Mouse (Mus musculus) embryonic facial prominence, embryonic 10.5 days (tissue): ENCODE measurements around the gene Cops2. TPM values are rescaled to one million over a fixed set of nuclear protein-coding genes. Genes with fewer than 3 reads are reported as not detected.
A peak's percentile ranks its signal among the peaks of the same experiment; 100 is the strongest.

ENCODE experiments used
- DNase-seq: peaks from one replicate; pipeline ENCODE4 v3.0.0-alpha.2; 2017; ENCODE audit warnings: low spot score
- H3K27ac ChIP-seq: fragments of 300-500 bp; sonication (generic); replicated peaks from 2 replicates; pipeline ENCODE4 v1.5.1; 2016; ENCODE audit warnings: mild to moderate bottlenecking
- H3K27me3 ChIP-seq: fragments of 300-500 bp; sonication (generic); replicated peaks from 2 replicates; pipeline ENCODE4 v1.6.1; 2016; ENCODE audit warnings: low read depth, mild to moderate bottlenecking; ENCODE audit not compliant: poor library complexity, severe bottlenecking
- H3K36me3 ChIP-seq: fragments of 300-500 bp; sonication (generic); replicated peaks from 2 replicates; pipeline ENCODE4 v1.6.1; 2016; ENCODE audit warnings: mild to moderate bottlenecking, moderate library complexity
- H3K4me1 ChIP-seq: fragments of 300-500 bp; sonication (generic); 2 replicates; pipeline ENCODE4 v1.6.1; 2016
- H3K4me3 ChIP-seq: fragments of 300-500 bp; sonication (generic); 2 replicates; pipeline ENCODE4 v1.5.1; 2016; ENCODE audit warnings: mild to moderate bottlenecking, moderate library complexity
- H3K9me3 ChIP-seq: fragments of 300-500 bp; sonication (generic); 2 replicates; pipeline ENCODE4 v1.6.1; 2016; ENCODE audit warnings: mild to moderate bottlenecking
- WGBS: fragments of 180-500 bp; shearing (Covaris S2); methylation state at CpG from one replicate; pipeline ENCODE4 v1.1.7; 2016; 5-methylcytosine and 5-hydroxymethylcytosine counted together
- polyA plus RNA-seq: library from polyadenylated mRNA; unstranded; fragments of >200 nt; fragmentation: Nextera tagmentation; extraction: Ambion mirVana; gene quantifications from 2 replicates; pipeline ENCODE4 v1.2.1, GENCODE M21; 2016

Gene Cops2
- 94.9 and 98.3 TPM in 2 replicates for polyA plus RNA-seq

- DNase-seq: peak; percentile 95
- no peaks in the 10 kb centered on the region for H3K36me3 ChIP-seq
- under 1% methylated on average over 54 of the region's 54 CpGs for WGBS
- H3K4me1 ChIP-seq: peaks cover 15% of the 10 kb centered on the region
- peak within 1 kb of the TSS; percentile 97 for H3K27ac ChIP-seq
- H3K27me3 ChIP-seq: no peaks in the 10 kb centered on the region
- H3K9me3 ChIP-seq: no peaks in the 10 kb centered on the region
- H3K4me3 ChIP-seq: peak within 1 kb of the TSS; percentile 100
Observed at GRCm38 (mm10) chr2:125858521-125859280, at the start of gene Cops2, which contains the start of gene Galk2. Cops2 (minus strand) TSS chr2:125859139. Galk2 (plus strand) TSS chr2:125859109.

- no peak for DNase-seq
- Histone ChIP-seq H3K27ac (no peak overlapping the region), H3K27me3 (no peaks in the 10 kb centered on the region), H3K4me1 (no peaks in the 10 kb centered on the region), H3K4me3 (no peak overlapping the region), H3K36me3 (peaks cover 4% of the 10 kb centered on the region; the same call in 1 of the 2 replicates), H3K9me3 (no peaks in the 10 kb centered on the region)
- 85% methylated on average over 4 of the region's 4 CpGs for WGBS
Observed at GRCm38 (mm10) chr2:125907580-125908255, 48.8 kb upstream of the Cops2 start.

- 83% methylated on average over 4 of the region's 4 CpGs for WGBS
- DNase-seq: no peak
Observed at GRCm38 (mm10) chr2:125906407-125907066, 47.6 kb upstream of the Cops2 start.

GRCm38 (mm10) chr2:125901426-125901825, 42.5 kb upstream of the Cops2 start:
- no peak overlapping the region for H3K27ac ChIP-seq
- no peaks in the 10 kb centered on the region for H3K9me3 ChIP-seq
- no peaks in the 10 kb centered on the region for H3K4me1 ChIP-seq
- DNase-seq: no peak
- H3K4me3 ChIP-seq: no peak overlapping the region
- H3K36me3 ChIP-seq: no peaks in the 10 kb centered on the region; the same call in 1 of the 2 replicates
- no peaks in the 10 kb centered on the region for H3K27me3 ChIP-seq
- WGBS: 92% methylated on average over 3 of the region's 3 CpGs

More at GRCm38 (mm10) chr2:125906407-125907066, 47.6 kb upstream of the Cops2 start:
- Histone ChIP-seq H3K9me3 (no peaks in the 10 kb centered on the region), H3K27me3 (no peaks in the 10 kb centered on the region), H3K4me3 (no peak overlapping the region), H3K27ac (no peak overlapping the region), H3K4me1 (no peaks in the 10 kb centered on the region), H3K36me3 (peaks cover 4% of the 10 kb centered on the region; the same call in 1 of the 2 replicates)

- Histone ChIP-seq H3K9me3 (no peaks in the 10 kb centered on the region), H3K27ac (no peak overlapping the region), H3K4me1 (no peaks in the 10 kb centered on the region), H3K27me3 (no peaks in the 10 kb centered on the region), H3K36me3 (no peaks in the 10 kb centered on the region; the same call in 1 of the 2 replicates), H3K4me3 (no peak overlapping the region)
- DNase-seq: no peak
- 84% methylated on average over 6 of the region's 6 CpGs for WGBS
Observed at GRCm38 (mm10) chr2:125900797-125901410, 42.0 kb upstream of the Cops2 start.

GRCm38 (mm10) chr2:125896355-125896754, 37.4 kb upstream of the Cops2 start:
- Histone ChIP-seq H3K27me3 (no peaks in the 10 kb centered on the region), H3K36me3 (no peaks in the 10 kb centered on the region; the same call in 1 of the 2 replicates), H3K9me3 (no peaks in the 10 kb centered on the region), H3K4me3 (no peak overlapping the region), H3K4me1 (no peaks in the 10 kb centered on the region), H3K27ac (no peak overlapping the region)
- DNase-seq: no peak
- 91% methylated on average over 3 of the region's 3 CpGs for WGBS

GRCm38 (mm10) chr2:125895099-125895498, 36.2 kb upstream of the Cops2 start:
- DNase-seq: no peak

GRCm38 (mm10) chr2:125893096-125893495, 34.2 kb upstream of the Cops2 start:
- no peak for DNase-seq
- WGBS: 52% methylated on average over 6 of the region's 6 CpGs
- H3K27ac ChIP-seq: no peak overlapping the region
- no peaks in the 10 kb centered on the region for H3K4me1 ChIP-seq
- no peaks in the 10 kb centered on the region; the same call in 1 of the 2 replicates for H3K36me3 ChIP-seq
- no peaks in the 10 kb centered on the region for H3K27me3 ChIP-seq
- no peaks in the 10 kb centered on the region for H3K9me3 ChIP-seq
- no peak overlapping the region for H3K4me3 ChIP-seq

More at GRCm38 (mm10) chr2:125895099-125895498, 36.2 kb upstream of the Cops2 start:
- Histone ChIP-seq H3K27ac (no peak overlapping the region), H3K4me3 (no peak overlapping the region), H3K36me3 (no peaks in the 10 kb centered on the region; the same call in 1 of the 2 replicates), H3K9me3 (no peaks in the 10 kb centered on the region), H3K27me3 (no peaks in the 10 kb centered on the region), H3K4me1 (no peaks in the 10 kb centered on the region)
- 89% methylated on average over 4 of the region's 4 CpGs for WGBS

GRCm38 (mm10) chr2:125885891-125886576, 27.1 kb upstream of the Cops2 start:
- Histone ChIP-seq H3K9me3 (no peaks in the 10 kb centered on the region), H3K27me3 (no peaks in the 10 kb centered on the region), H3K27ac (no peak overlapping the region), H3K4me3 (no peak overlapping the region), H3K36me3 (no peaks in the 10 kb centered on the region), H3K4me1 (no peaks in the 10 kb centered on the region)
- DNase-seq: no peak
- 90% methylated on average over 4 of the region's 4 CpGs for WGBS

GRCm38 (mm10) chr2:125870159-125870558, 11.2 kb upstream of the Cops2 start:
- Histone ChIP-seq H3K4me1 (peaks cover 14% of the 10 kb centered on the region), H3K27ac (no peak overlapping the region), H3K9me3 (no peaks in the 10 kb centered on the region), H3K36me3 (no peaks in the 10 kb centered on the region), H3K4me3 (no peak overlapping the region), H3K27me3 (no peaks in the 10 kb centered on the region)
- DNase-seq: no peak
- WGBS: 89% methylated on average over 3 of the region's 3 CpGs

GRCm38 (mm10) chr2:125868301-125868700, 9.4 kb upstream of the Cops2 start:
- Histone ChIP-seq H3K4me3 (no peak overlapping the region), H3K4me1 (peaks cover 14% of the 10 kb centered on the region), H3K27me3 (no peaks in the 10 kb centered on the region), H3K9me3 (no peaks in the 10 kb centered on the region), H3K36me3 (no peaks in the 10 kb centered on the region), H3K27ac (no peak overlapping the region)
- DNase-seq: no peak
- 80% methylated on average over 3 of the region's 3 CpGs for WGBS
